Mouse (Mus musculus): Measurements from ENCODE around the gene Lrsam1. TPM values are rescaled to one million over a fixed set of nuclear protein-coding genes. Genes with fewer than 3 reads are reported as not detected.

Gene Lrsam1
- polyA plus RNA-seq, 1 experiment = 8.5 TPM

DNA sequence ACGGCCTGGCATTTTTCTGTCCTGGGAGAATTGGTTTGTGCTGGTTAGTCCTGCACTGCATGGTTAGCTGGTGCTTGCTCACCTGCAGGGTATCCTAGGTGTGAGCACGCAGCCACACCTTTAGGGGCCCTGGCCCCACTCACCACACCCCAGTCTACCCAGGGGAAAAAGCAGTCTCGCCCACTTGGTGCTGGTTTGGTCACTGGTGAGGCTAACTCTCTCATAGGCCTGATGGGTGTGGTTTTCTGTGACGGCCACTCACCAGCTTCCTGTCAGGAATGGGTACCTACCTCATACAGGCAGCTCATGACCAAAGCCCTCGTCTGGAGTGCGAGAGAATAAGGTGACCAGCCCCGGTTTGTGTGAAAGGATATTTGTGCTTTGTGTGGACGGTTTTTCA lies 56.1 kb downstream of the Lrsam1 start:
- Histone ChIP-seq H3K4me1 (peaks cover 51% of the 10 kb centered on the region), H3K4me3 (replicated peaks) (no peak overlapping the region), H3K27me3 (replicated peaks) (peaks cover 75% of the 10 kb centered on the region), H3K9me3 (no peaks in the 10 kb centered on the region), H3K36me3 (replicated peaks; ENCODE audit: low read length) (peaks cover 5% of the 10 kb centered on the region)
- no peak for TF ChIP-seq GATA1 (IDR thresholded peaks at IDR 0.05; ENCODE audit: borderline replicate concordance, low read length)
- TF ChIP-seq FLI1 (IDR thresholded peaks at IDR 0.05; ENCODE audit: low read length) = no peak

DNA sequence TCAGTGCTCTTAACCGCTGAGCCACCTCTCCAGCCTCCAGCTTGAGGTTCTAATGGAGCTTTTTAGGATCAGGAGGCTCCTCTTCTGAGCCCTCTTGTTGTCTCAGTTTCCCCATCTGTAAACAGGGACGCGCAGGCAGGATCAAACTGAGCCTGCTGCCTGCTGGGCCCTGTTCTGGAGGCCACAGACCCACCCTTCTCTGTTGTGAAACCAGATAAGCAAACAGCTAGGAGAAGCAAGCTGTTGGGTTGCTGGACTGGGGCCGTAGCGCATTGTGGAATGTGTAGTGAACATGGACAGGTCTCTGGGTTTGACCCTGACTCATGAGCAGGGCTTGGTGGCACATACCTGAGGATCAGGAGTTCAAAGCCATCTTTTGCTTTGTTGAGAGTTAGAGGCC lies 56.8 kb downstream of the Lrsam1 start:
- peaks cover 57% of the 10 kb centered on the region for H3K4me1 ChIP-seq
- no peak for TF ChIP-seq FLI1 (IDR thresholded peaks at IDR 0.05; ENCODE audit: low read length)
- TF ChIP-seq GATA1 (IDR thresholded peaks at IDR 0.05; ENCODE audit: borderline replicate concordance, low read length) = no peak

DNA sequence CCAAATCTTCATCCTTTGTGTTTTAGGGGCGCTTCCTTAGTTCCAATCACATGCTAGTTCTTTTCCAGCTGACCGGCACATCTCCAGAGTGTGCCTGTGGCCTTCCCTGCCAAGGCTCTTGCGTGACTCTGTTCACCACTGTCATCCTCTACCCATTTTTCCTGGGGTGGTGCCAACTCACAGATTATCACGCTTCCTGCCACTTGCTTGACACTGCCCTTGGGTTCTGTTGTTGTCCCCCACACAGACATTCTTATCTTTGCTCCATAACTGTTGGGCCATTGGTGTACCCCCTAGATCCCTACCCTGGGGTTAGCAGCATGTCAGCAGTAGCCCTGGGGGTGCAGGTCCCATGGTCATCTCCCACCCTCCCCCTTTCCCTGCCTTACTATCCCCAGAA lies 57.9 kb downstream of the Lrsam1 start:
- H3K4me1 ChIP-seq = peaks cover 57% of the 10 kb centered on the region
- TF ChIP-seq FLI1 (IDR thresholded peaks at IDR 0.05; ENCODE audit: low read length) (no peak), GATA1 (IDR thresholded peaks at IDR 0.05; ENCODE audit: borderline replicate concordance, low read length) (no peak)
- H3K36me3 ChIP-seq (replicated peaks; ENCODE audit: low read length) = no peaks in the 10 kb centered on the region
- H3K27me3 ChIP-seq (replicated peaks) = peaks cover 79% of the 10 kb centered on the region
- H3K4me3 ChIP-seq (replicated peaks) = no peak overlapping the region
- no peaks in the 10 kb centered on the region for H3K9me3 ChIP-seq

More for the DNA sequence above, 56.8 kb downstream of the Lrsam1 start:
- no peaks in the 10 kb centered on the region for H3K9me3 ChIP-seq
- H3K4me3 ChIP-seq (replicated peaks) = no peak overlapping the region
- peaks cover 78% of the 10 kb centered on the region for H3K27me3 ChIP-seq (replicated peaks)
- H3K36me3 ChIP-seq (replicated peaks; ENCODE audit: low read length) = peaks cover 4% of the 10 kb centered on the region

DNA sequence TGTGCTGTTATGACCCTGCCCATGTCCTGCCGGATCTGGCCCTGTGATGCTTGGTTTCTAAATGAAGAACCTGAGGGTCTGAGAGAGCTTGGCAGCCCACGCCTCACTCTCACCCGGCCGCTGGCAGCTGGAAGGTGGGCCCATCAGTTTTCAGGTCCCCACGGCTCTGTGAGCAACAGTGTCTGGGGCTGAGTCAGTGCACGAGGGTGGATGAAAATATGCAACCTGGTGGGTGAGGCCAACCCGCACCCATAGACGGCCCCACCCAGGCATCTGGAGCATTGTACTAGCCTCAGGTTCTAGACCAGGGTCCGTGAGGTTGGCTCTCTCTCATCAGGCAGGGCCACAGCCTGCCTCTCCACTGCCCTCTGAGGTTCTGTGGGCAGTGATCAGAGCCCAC lies 59.3 kb downstream of the Lrsam1 start:
- H3K4me3 ChIP-seq (replicated peaks) = no peak overlapping the region
- peaks cover 67% of the 10 kb centered on the region for H3K4me1 ChIP-seq
- peaks cover 84% of the 10 kb centered on the region for H3K27me3 ChIP-seq (replicated peaks)
- no peak for TF ChIP-seq GATA1 (IDR thresholded peaks at IDR 0.05; ENCODE audit: borderline replicate concordance, low read length)
- no peak for TF ChIP-seq FLI1 (IDR thresholded peaks at IDR 0.05; ENCODE audit: low read length)
- no peaks in the 10 kb centered on the region for H3K36me3 ChIP-seq (replicated peaks; ENCODE audit: low read length)
- H3K9me3 ChIP-seq = no peaks in the 10 kb centered on the region

DNA sequence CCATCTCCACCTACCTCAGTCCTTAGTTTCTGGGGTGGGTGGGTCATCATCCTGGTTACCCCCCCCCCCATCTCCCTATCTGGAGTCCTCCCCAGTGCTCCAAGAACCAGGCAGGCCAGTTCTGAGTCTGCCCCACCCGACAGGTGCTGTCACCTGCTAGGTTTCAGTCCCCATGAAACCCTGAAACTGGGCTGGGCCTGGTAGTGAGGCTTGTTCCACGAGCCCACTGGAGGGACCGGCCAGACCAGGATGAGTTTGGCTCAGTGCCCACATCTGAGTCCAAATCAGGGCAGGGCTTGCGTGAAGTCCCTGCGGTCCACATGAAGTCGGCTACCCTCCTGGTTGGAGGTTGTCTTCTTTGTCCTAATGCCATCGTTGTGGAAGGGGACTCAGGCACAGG lies 62.4 kb downstream of the Lrsam1 start:
- no peaks in the 10 kb centered on the region for H3K9me3 ChIP-seq
- H3K36me3 ChIP-seq (replicated peaks; ENCODE audit: low read length) = no peaks in the 10 kb centered on the region
- TF ChIP-seq GATA1 (IDR thresholded peaks at IDR 0.05; ENCODE audit: borderline replicate concordance, low read length) = no peak
- TF ChIP-seq FLI1 (IDR thresholded peaks at IDR 0.05; ENCODE audit: low read length) = no peak
- H3K27me3 ChIP-seq (replicated peaks) = peaks cover 84% of the 10 kb centered on the region
- H3K4me3 ChIP-seq (replicated peaks) = no peak overlapping the region
- peaks cover 46% of the 10 kb centered on the region for H3K4me1 ChIP-seq

DNA sequence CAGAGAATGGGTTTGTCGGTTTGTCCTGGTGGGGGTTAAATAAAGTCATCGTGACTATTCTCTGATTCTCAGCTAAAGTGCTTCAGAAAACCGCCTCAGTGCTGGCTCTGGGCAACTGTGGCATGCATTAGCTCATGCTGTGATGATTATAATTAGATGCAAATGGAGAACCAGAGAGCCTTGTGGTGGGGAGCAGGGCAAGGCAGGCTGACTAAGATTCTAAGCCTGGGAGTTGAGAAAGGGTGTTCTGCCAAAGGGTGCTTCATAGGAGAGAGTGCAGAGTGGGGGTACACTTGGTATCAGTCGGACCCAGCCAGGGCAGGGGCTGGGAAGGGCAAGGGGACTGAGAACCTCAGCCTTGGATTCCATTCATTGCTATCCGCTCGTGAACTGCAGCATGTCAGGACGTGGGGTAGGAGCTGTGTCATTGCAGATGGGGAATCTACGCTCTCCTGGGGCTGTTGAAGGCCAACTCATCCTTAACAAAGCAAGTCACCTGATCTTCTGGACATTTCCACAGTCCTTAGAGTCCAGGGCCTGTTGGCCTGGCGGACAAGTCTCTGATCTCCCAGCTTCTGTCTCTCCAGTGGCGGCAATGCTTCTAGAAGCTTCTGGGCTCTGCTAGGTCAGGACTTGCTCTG lies 64.8 kb downstream of the Lrsam1 start:
- Histone ChIP-seq H3K27me3 (replicated peaks) (peaks cover 88% of the 10 kb centered on the region), H3K4me3 (replicated peaks) (no peak overlapping the region), H3K4me1 (peaks cover 42% of the 10 kb centered on the region), H3K36me3 (replicated peaks; ENCODE audit: low read length) (no peaks in the 10 kb centered on the region), H3K9me3 (no peaks in the 10 kb centered on the region)
- TF ChIP-seq GATA1 (IDR thresholded peaks at IDR 0.05; ENCODE audit: borderline replicate concordance, low read length) = no peak
- no peak for TF ChIP-seq FLI1 (IDR thresholded peaks at IDR 0.05; ENCODE audit: low read length)

DNA sequence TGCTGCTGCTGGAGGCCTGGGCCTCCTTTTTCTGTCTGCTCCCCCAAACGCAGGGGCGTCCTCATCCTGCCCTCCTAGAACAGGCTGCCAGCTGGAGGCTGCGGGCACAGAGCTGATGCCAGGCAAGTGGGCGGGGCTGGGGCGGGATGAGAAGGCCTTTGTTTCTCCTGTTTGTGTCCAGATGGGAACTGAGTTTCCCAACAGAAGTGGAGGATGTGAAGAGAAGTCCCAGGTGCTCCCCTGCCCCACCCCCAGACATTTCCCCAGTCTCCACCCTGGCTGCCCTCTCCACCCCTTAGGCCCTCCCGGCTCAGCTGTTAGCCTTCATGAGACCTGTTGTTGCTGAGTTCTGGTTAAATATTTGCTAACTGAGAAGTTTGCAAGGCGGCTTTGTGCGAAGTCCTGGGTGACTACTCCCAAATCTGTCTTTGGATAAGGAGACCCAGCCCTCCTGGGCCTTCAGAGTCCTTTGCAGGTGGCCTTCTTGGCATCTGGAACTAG lies 65.8 kb downstream of the Lrsam1 start:
- no peaks in the 10 kb centered on the region for H3K36me3 ChIP-seq (replicated peaks; ENCODE audit: low read length)
- H3K27me3 ChIP-seq (replicated peaks) = peaks cover 88% of the 10 kb centered on the region
- no peak overlapping the region for H3K4me3 ChIP-seq (replicated peaks)
- peaks cover 48% of the 10 kb centered on the region for H3K4me1 ChIP-seq
- H3K9me3 ChIP-seq = no peaks in the 10 kb centered on the region
- TF ChIP-seq GATA1 (IDR thresholded peaks at IDR 0.05; ENCODE audit: borderline replicate concordance, low read length) (no peak), FLI1 (IDR thresholded peaks at IDR 0.05; ENCODE audit: low read length) (no peak)

DNA sequence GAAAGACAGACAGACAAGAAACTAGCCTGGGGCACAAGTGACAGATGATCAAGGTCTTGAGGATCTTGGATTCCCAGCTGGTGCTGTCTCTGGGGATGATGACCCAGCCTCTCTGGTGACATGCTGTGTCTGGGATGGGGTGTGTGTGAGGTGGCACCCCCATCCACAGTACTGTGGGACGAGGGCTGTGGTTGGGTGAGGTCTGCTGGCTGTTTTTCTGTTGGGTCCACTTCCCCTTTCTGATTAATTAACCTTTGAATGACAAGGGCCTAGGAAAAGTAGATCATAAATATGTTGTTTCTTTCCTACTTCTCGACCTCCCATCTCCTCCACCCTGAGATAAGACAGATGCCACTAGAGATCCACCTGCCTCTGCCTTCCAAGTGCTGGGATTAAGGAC lies 67.3 kb downstream of the Lrsam1 start:
- Histone ChIP-seq H3K4me3 (replicated peaks) (no peak overlapping the region), H3K36me3 (replicated peaks; ENCODE audit: low read length) (no peaks in the 10 kb centered on the region), H3K4me1 (peaks cover 51% of the 10 kb centered on the region), H3K9me3 (no peaks in the 10 kb centered on the region), H3K27me3 (replicated peaks) (peaks cover 88% of the 10 kb centered on the region)
- TF ChIP-seq FLI1 (IDR thresholded peaks at IDR 0.05; ENCODE audit: low read length) (no peak), GATA1 (IDR thresholded peaks at IDR 0.05; ENCODE audit: borderline replicate concordance, low read length) (no peak)

DNA sequence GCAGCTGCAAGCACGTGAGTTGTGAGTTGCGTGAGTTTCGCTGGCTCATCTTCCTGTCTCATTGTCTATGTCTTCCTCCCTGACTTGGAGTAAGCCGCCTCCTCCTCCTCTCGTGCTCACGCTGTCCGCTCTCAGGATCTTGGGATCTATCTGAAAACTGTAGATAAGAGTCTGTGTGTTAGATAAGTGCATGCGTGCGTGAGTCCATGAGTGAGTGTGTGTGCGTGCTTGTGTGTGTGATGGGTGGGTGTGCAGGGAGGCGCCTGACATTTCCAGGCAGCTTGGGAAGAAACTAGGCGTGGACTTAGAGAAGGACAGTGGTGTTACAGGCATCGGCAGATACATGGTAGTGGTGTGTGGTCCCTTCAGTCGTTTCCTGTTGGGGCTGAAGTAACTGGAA lies 68.9 kb downstream of the Lrsam1 start:
- no peaks in the 10 kb centered on the region for H3K36me3 ChIP-seq (replicated peaks; ENCODE audit: low read length)
- no peak overlapping the region for H3K4me3 ChIP-seq (replicated peaks)
- TF ChIP-seq GATA1 (IDR thresholded peaks at IDR 0.05; ENCODE audit: borderline replicate concordance, low read length) (no peak), FLI1 (IDR thresholded peaks at IDR 0.05; ENCODE audit: low read length) (no peak)
- H3K9me3 ChIP-seq = no peaks in the 10 kb centered on the region
- H3K4me1 ChIP-seq = peaks cover 52% of the 10 kb centered on the region
- H3K27me3 ChIP-seq (replicated peaks) = peaks cover 86% of the 10 kb centered on the region

DNA sequence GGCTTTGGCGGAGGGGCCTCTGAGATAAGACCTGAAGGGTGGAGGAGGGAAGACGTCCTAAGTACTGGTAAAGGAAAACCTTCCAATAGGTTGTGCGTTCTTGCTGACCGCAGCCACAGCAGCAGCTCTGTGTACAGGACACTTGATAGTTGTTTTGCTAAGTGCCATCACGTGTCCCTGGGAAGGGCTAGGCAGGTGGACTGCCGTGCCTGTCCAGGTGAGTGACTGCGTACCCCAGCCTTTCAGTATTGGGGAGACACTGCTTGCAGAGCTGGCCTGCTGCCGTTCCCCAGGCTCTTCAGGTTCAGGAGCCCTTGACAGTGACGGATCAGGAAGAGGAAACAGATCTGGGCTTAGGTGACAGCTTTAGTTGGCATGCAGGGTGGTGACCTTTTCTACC lies 70.1 kb downstream of the Lrsam1 start:
- H3K4me1 ChIP-seq = peaks cover 43% of the 10 kb centered on the region
- TF ChIP-seq GATA1 (IDR thresholded peaks at IDR 0.05; ENCODE audit: borderline replicate concordance, low read length) = no peak
- H3K27me3 ChIP-seq (replicated peaks) = peaks cover 83% of the 10 kb centered on the region
- H3K9me3 ChIP-seq = no peaks in the 10 kb centered on the region
- H3K36me3 ChIP-seq (replicated peaks; ENCODE audit: low read length) = no peaks in the 10 kb centered on the region
- no peak overlapping the region for H3K4me3 ChIP-seq (replicated peaks)
